Mouse (Mus musculus): Measurements from ENCODE around the gene Nup210.
"Not testable (repeated sequence)": the region's sequence is repeated elsewhere in the genome, so short reads cannot be mapped to it uniquely, and the experiment has no call there.

Nup210 gene

DNA sequence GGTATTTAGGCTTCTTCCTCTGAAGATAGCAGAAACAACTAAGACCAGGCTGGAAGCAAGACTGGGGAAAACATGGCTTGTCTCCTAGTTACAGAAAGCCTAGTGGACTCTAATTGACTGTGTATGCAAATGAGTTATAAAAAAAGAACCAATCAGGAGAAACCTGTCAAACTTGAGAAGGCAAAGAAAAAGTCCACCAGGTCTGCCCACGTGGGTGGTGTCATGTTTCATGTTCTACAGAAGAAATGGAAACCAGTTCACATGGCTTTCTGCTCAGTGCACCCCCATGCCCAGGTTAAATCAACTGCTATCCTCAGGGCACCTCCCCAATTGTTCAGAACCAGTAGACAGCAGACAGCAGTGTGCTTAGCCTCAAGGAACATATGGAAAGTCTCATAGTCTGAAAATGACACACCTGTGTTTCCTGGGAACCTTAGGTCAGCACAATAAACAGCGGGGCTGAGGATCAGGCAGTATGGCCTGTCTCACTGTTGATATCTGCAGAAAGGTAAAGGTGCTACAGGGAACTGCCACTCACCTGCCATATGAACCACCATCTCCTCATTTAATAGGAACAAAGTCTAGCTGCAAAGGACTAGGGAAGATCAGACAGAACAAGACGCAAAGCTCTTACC, 11.7 kb downstream of the Nup210 start:
- no peak for DNase-seq (ENCODE audit: low read depth, low spot score)

DNA sequence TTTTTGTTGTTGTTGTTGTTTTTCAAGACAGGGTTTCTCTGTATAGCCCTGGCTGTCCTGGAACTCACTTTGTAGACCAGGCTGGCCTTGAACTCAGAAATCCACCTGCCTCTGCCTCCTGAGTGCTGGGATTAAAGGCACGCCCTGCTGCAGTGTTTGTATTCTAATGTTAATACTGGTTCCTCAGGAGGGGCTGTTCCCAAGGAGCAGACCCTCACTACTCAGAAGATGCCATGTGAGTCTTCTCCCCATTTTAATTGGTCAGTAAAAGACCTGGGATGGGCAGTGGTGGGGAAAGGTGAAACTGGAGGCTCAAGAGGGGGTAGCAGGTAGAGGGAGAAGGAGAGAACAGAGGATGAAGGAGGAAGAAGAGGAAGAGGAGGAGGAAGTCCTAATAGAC, 13.2 kb downstream of the Nup210 start:
- DNase-seq (ENCODE audit: low read depth, low spot score) = not testable (repeated sequence)

GRCm38 (mm10) chr6:91100621-91101020, 16.0 kb downstream of the Nup210 start:
- no peak for DNase-seq (ENCODE audit: low read depth, low spot score)

DNA sequence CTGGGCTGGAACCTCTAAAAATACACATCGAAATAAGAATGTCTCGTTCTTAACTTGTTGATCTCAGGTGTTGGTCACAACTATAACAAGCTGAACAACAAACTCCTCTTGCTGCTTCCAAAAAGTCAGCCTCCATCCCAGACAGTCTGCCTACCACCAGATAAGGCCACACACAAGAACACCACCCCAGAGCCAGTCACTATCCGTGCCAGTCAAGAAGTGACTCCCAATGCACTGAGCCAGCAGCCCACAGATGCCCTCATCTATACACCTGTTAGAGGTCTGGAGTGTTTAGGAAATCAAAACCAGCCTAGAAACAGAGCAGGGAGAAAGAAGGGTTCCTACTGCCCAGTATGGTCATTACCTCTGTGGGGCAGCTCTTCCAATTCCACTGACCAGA, 18.8 kb downstream of the Nup210 start:
- DNase-seq (ENCODE audit: low read depth, low spot score) = no peak

- no peak for DNase-seq (ENCODE audit: low read depth, low spot score)
Observed at GRCm38 (mm10) chr6:91095072-91095601, 21.5 kb downstream of the Nup210 start.

- DNase-seq (ENCODE audit: low read depth, low spot score) = no peak
Observed at GRCm38 (mm10) chr6:91092216-91092899, 24.3 kb downstream of the Nup210 start.

DNA sequence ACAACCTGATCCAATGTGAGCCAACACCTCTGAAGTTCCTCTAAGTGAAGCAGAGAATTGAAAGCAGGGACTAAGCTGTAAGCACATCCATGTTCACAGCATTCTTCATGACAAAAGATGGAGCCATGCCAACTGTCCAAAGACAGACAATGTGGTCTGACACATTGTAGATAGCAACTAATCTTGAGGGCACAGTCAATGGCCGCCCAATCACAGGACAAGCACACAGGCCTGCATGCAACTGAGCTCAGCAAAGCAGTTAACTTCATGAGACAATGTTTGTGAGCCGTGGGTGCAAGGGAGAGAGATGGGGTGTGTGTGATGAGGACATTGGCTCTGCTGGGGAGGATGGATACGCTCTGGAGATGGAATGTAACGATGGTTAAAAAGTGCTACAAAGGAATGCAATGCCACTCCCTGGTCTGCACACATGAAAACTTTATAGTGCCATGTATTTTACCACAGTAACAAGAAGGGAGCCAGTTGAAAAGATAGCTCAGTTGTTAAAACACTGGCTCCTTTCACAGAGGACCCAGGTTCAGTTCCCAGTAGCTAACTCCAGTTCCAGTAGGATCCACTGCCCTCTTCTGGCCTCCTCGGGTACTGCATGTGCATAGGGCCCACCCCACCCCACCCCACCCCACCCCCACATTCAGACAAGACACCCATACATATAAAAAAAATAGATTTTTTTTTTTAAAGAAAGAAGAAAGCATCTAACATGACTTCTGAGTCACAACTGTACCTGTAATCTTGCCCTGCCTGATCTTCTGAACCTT, 31.3 kb downstream of the Nup210 start:
- DNase-seq (ENCODE audit: low read depth, low spot score) = no peak

GRCm38 (mm10) chr6:91080033-91080432, 36.6 kb downstream of the Nup210 start:
- DNase-seq (ENCODE audit: low read depth, low spot score) = no peak

GRCm38 (mm10) chr6:91076249-91076648, 40.4 kb downstream of the Nup210 start:
- DNase-seq (ENCODE audit: low read depth, low spot score) = no peak

GRCm38 (mm10) chr6:91068511-91068910, 48.1 kb downstream of the Nup210 start:
- DNase-seq (ENCODE audit: low read depth, low spot score) = no peak

GRCm38 (mm10) chr6:91067048-91067447, 49.6 kb downstream of the Nup210 start:
- DNase-seq (ENCODE audit: low read depth, low spot score) = no peak

- no peak for DNase-seq (ENCODE audit: low read depth, low spot score)
Observed at GRCm38 (mm10) chr6:91061296-91061695, 55.3 kb downstream of the Nup210 start.

- peak; percentile 33 for DNase-seq (ENCODE audit: low read depth, low spot score)
Observed at GRCm38 (mm10) chr6:91059711-91060110, 56.9 kb downstream of the Nup210 start.

- DNase-seq (ENCODE audit: low read depth, low spot score) = no peak
Observed at GRCm38 (mm10) chr6:91057989-91058388, 58.6 kb downstream of the Nup210 start.

DNA sequence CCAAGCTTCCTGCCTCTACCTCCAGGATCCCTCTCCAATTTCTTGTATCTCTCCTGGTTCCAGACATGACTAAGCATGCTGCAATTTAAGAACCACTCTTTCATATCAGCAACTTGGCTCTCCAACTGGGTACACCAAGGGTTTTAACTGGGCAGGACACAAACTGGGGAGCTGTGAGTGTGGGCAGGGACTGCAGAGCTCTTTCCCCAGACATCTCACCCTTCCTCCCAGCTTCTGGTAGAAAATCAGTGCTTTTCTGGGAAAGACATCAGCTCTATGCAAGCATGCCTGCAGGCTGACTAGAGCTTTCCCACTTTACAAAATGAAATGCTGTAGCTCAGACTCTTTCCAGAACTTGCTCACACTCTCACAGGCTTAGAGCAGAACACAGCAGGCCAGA, 60.3 kb downstream of the Nup210 start:
- no peak for DNase-seq (ENCODE audit: low read depth, low spot score)

- no peak for DNase-seq (ENCODE audit: low read depth, low spot score)
Observed at GRCm38 (mm10) chr6:91052572-91052971, 64.1 kb downstream of the Nup210 start.

GRCm38 (mm10) chr6:91048019-91048418, 68.6 kb downstream of the Nup210 start:
- no peak for DNase-seq (ENCODE audit: low read depth, low spot score)

DNA sequence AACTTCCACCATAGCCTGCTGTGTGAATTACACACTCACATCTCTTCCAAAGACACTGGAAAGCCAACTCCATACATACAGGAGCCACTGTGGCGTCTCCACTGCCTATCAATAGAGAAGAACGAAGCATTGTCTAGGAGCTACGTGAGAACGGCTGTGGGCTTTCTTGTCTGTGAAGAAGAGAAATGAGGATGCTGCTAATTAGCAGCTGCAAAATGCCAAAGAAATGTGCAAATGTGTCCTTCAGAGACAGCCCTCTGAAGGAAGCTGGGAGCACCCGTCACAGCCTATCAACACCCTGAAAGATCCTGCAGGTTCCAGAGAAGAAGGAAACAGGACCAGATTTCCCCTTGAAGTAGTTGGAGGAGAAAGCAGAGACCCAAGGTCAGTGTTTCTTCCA, 69.2 kb downstream of the Nup210 start:
- DNase-seq (ENCODE audit: low read depth, low spot score) = no peak

DNA sequence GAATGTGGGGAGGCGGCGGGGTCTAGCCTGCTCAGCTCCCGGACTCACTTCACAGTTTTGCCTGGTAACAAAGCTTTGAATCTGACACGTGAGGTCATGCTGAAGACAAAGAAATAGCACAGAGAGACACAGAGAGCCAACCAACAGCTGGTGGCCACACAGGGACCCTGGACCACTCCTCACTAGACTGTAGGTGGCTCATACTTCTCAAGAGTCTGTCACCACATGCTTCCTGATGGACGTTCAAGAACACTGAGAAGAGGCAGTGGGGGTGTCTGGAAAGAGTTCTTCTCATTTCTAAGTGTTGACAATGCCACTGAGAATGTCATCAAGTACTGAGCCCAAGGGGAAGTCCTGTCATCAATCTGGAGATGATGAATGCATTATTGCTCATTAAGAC, 70.4 kb downstream of the Nup210 start:
- no peak for DNase-seq (ENCODE audit: low read depth, low spot score)

GRCm38 (mm10) chr6:91044628-91045331, 71.8 kb downstream of the Nup210 start:
- DNase-seq (ENCODE audit: low read depth, low spot score) = no peak

DNA sequence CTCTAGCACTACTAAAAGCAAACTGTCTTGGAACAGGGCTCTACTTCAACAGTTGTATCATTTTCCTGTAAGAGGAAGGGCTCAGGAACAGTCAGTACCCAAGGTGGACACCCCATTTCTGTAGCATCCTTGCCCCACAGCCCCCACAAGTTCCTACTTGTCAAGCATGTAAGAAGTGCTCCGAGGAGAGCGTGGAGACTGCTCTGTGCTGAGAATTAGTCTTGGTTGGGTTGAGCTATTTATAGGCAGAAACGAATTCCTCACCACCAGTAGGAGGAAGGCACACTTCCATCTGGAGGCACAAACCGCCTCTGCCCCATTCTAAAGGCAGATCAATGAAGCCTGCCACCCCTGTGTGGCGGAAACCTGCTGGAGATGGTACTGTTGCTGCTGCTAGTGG, 75.3 kb downstream of the Nup210 start:
- no peak for DNase-seq (ENCODE audit: low read depth, low spot score)

GRCm38 (mm10) chr6:91028256-91028655, 88.4 kb downstream of the Nup210 start:
- DNase-seq (ENCODE audit: low read depth, low spot score) = no peak

All from retina, adult 2 months (tissue).